Mouse (Mus musculus) heart, embryonic 16.5 days (tissue): ENCODE measurements around the gene Mak. TPM values are rescaled to one million over a fixed set of nuclear protein-coding genes. Genes with fewer than 3 reads are reported as not detected.

Experiments used
- ATAC-seq: fragments of 200-750 bp; cut with Nextera tagmentation; replicated peaks from 2 replicates; pipeline ENCODE4 v1.8.0; 2017; ENCODE audit warnings: moderate number of reproducible peaks; ENCODE audit not compliant: insufficient read depth, low FRiP score; ENCODE audit errors: extremely low read depth
- H3K27ac ChIP-seq: fragments of 300-500 bp; sonication (generic); 2 replicates; pipeline ENCODE4 v1.5.1; 2014; ENCODE audit warnings: mild to moderate bottlenecking, low read length, control low read depth, moderate library complexity
- H3K27me3 ChIP-seq: fragments of 300-500 bp; sonication (generic); 2 replicates; pipeline ENCODE4 v1.6.1; 2014; ENCODE audit warnings: low read length, mixed read lengths; ENCODE audit not compliant: control insufficient read depth, insufficient read depth
- H3K36me3 ChIP-seq: fragments of 300-500 bp; sonication (generic); 2 replicates; pipeline ENCODE4 v1.6.1; 2014; ENCODE audit not compliant: control insufficient read depth, insufficient read depth
- H3K4me1 ChIP-seq: fragments of 300-500 bp; sonication (generic); 2 replicates; pipeline ENCODE4 v1.6.1; 2014; ENCODE audit warnings: low read length, mixed read lengths; ENCODE audit not compliant: control insufficient read depth, insufficient read depth
- H3K4me2 ChIP-seq: fragments of 300-500 bp; sonication (generic); 2 replicates; pipeline ENCODE4 v1.6.1; 2014; ENCODE audit warnings: low read depth, mild to moderate bottlenecking, control low read depth, low read length
- H3K4me3 ChIP-seq: fragments of 300-500 bp; sonication (generic); 2 replicates; pipeline ENCODE4 v1.5.1; 2014; ENCODE audit warnings: mild to moderate bottlenecking, control low read depth, low read length
- H3K9ac ChIP-seq: fragments of 300-500 bp; sonication (generic); 2 replicates; pipeline ENCODE4 v1.6.1; 2014; ENCODE audit warnings: low read length, control low read depth
- H3K9me3 ChIP-seq: fragments of 300-500 bp; sonication (generic); replicated peaks from 2 replicates; pipeline ENCODE4 v1.6.1; 2016; ENCODE audit warnings: low read length; ENCODE audit not compliant: control insufficient read depth
- WGBS: fragments of 180-500 bp; shearing (Covaris S2); extraction: QIAGEN DNeasy Blood & Tissue Kit; methylation state at CpG from one replicate; pipeline ENCODE4 v1.1.7; 2014; 5-methylcytosine and 5-hydroxymethylcytosine counted together
- polyA plus RNA-seq: library from polyadenylated mRNA; unstranded; fragments of >200 nt; fragmentation: Nextera tagmentation; extraction: Ambion mirVana; gene quantifications from 2 replicates; pipeline ENCODE4 v1.2.1, GENCODE M21; 2015

The Mak gene
- polyA plus RNA-seq, 1 experiment from 2014 or later, result 0.16 TPM

GRCm38 (mm10) chr13:41042511-41042910 lies 37.0 kb downstream of the Mak start:
- Histone ChIP-seq H3K36me3 (no peaks in the 10 kb centered on the region), H3K4me3 (no peak overlapping the region), H3K4me1 (no peaks in the 10 kb centered on the region), H3K9me3 (no peaks in the 10 kb centered on the region), H3K27me3 (no peaks in the 10 kb centered on the region), H3K9ac (no peak overlapping the region), H3K27ac (no peak overlapping the region), H3K4me2 (no peak overlapping the region)
- ATAC-seq, result no peak
- WGBS, result 79% methylated on average over 4 of the region's 4 CpGs

- no peaks in the 10 kb centered on the region for H3K4me1 ChIP-seq
- WGBS, result 68% methylated on average over 5 of the region's 5 CpGs
These were observed 49.4 kb downstream of the Mak start for GRCm38 (mm10) chr13:41030098-41030497.

GRCm38 (mm10) chr13:41022099-41022498 lies 57.4 kb downstream of the Mak start:
- no peak overlapping the region for H3K4me3 ChIP-seq
- peaks cover 27% of the 10 kb centered on the region for H3K36me3 ChIP-seq
- no peak overlapping the region for H3K4me2 ChIP-seq
- 66% methylated on average over 13 of the region's 13 CpGs for WGBS
- H3K27ac ChIP-seq, result no peak overlapping the region
- H3K27me3 ChIP-seq, result no peaks in the 10 kb centered on the region
- no peak for ATAC-seq
- H3K9ac ChIP-seq, result no peak overlapping the region
- no peaks in the 10 kb centered on the region for H3K9me3 ChIP-seq
- H3K4me1 ChIP-seq, result peaks cover 10% of the 10 kb centered on the region

More at GRCm38 (mm10) chr13:41030098-41030497, 49.4 kb downstream of the Mak start:
- Histone ChIP-seq H3K4me2 (no peak overlapping the region), H3K27me3 (no peaks in the 10 kb centered on the region), H3K27ac (no peak overlapping the region), H3K9me3 (no peaks in the 10 kb centered on the region), H3K9ac (no peak overlapping the region), H3K4me3 (no peak overlapping the region), H3K36me3 (no peaks in the 10 kb centered on the region)
- ATAC-seq, result no peak

- H3K4me1 ChIP-seq, result peaks cover 13% of the 10 kb centered on the region
- no peak overlapping the region for H3K9ac ChIP-seq
- H3K4me3 ChIP-seq, result no peak overlapping the region
- no peaks in the 10 kb centered on the region for H3K27me3 ChIP-seq
- H3K4me2 ChIP-seq, result no peak overlapping the region
- H3K27ac ChIP-seq, result no peak overlapping the region
- peaks cover 27% of the 10 kb centered on the region for H3K36me3 ChIP-seq
- WGBS, result 91% methylated on average over 6 of the region's 6 CpGs
- H3K9me3 ChIP-seq, result no peaks in the 10 kb centered on the region
- ATAC-seq, result no peak
These were observed 57.9 kb downstream of the Mak start for GRCm38 (mm10) chr13:41021607-41022006.

GRCm38 (mm10) chr13:41020494-41020893 lies 59.0 kb downstream of the Mak start:
- H3K27ac ChIP-seq, result no peak overlapping the region
- no peaks in the 10 kb centered on the region for H3K9me3 ChIP-seq
- peaks cover 27% of the 10 kb centered on the region for H3K36me3 ChIP-seq
- H3K4me2 ChIP-seq, result no peak overlapping the region
- no peaks in the 10 kb centered on the region for H3K27me3 ChIP-seq
- 31% methylated on average over 7 of the region's 7 CpGs for WGBS
- peaks cover 14% of the 10 kb centered on the region for H3K4me1 ChIP-seq
- no peak overlapping the region for H3K4me3 ChIP-seq
- H3K9ac ChIP-seq, result no peak overlapping the region
- no peak for ATAC-seq

GRCm38 (mm10) chr13:41018756-41019591 lies 60.5 kb downstream of the Mak start:
- ATAC-seq, result no peak
- no peak overlapping the region for H3K27ac ChIP-seq
- H3K4me1 ChIP-seq, result peaks cover 16% of the 10 kb centered on the region
- 91% methylated on average over 13 of the region's 13 CpGs for WGBS
- no peak overlapping the region for H3K4me2 ChIP-seq
- peaks cover 27% of the 10 kb centered on the region for H3K36me3 ChIP-seq
- H3K9me3 ChIP-seq, result no peaks in the 10 kb centered on the region
- H3K9ac ChIP-seq, result no peak overlapping the region
- H3K27me3 ChIP-seq, result no peaks in the 10 kb centered on the region
- H3K4me3 ChIP-seq, result no peak overlapping the region

GRCm38 (mm10) chr13:41018236-41018635 lies 61.3 kb downstream of the Mak start:
- Histone ChIP-seq H3K4me1 (peaks cover 16% of the 10 kb centered on the region), H3K9ac (no peak overlapping the region), H3K27me3 (no peaks in the 10 kb centered on the region), H3K4me3 (no peak overlapping the region), H3K9me3 (no peaks in the 10 kb centered on the region), H3K27ac (no peak overlapping the region), H3K4me2 (no peak overlapping the region), H3K36me3 (peaks cover 22% of the 10 kb centered on the region)
- WGBS, result 86% methylated on average over 9 of the region's 9 CpGs
- ATAC-seq, result no peak

- Histone ChIP-seq H3K9ac (no peak overlapping the region), H3K27me3 (no peaks in the 10 kb centered on the region), H3K36me3 (peaks cover 19% of the 10 kb centered on the region), H3K4me1 (peaks cover 16% of the 10 kb centered on the region), H3K4me3 (no peak overlapping the region), H3K4me2 (peak overlapping the region; percentile 67), H3K27ac (no peak overlapping the region), H3K9me3 (no peaks in the 10 kb centered on the region)
- no peak for ATAC-seq
- 51% methylated on average over 4 of the region's 4 CpGs for WGBS
These were observed 61.7 kb downstream of the Mak start for GRCm38 (mm10) chr13:41017832-41018231.

- peaks cover 18% of the 10 kb centered on the region for H3K36me3 ChIP-seq
- 45% methylated on average over 12 of the region's 12 CpGs for WGBS
- no peaks in the 10 kb centered on the region for H3K9me3 ChIP-seq
- H3K9ac ChIP-seq, result peak overlapping the region; percentile 80
- H3K27me3 ChIP-seq, result no peaks in the 10 kb centered on the region
- H3K4me2 ChIP-seq, result peak overlapping the region; percentile 67
- H3K4me1 ChIP-seq, result peaks cover 16% of the 10 kb centered on the region
- H3K27ac ChIP-seq, result peak overlapping the region; percentile 91
- H3K4me3 ChIP-seq, result peak overlapping the region; percentile 76
- ATAC-seq, result no peak
These were observed 62.6 kb downstream of the Mak start for GRCm38 (mm10) chr13:41016797-41017405.
